Mouse (Mus musculus) midbrain, embryonic 15.5 days (tissue): ENCODE measurements around the gene Nin. TPM values are rescaled to one million over a fixed set of nuclear protein-coding genes. Genes with fewer than 3 reads are reported as not detected.
A peak's percentile ranks its signal among the peaks of the same experiment; 100 is the strongest.

Experiments used
- ATAC-seq: fragments of 200-750 bp; cut with Nextera tagmentation; replicated peaks from 2 replicates; pipeline ENCODE4 v1.8.0; 2017; ENCODE audit warnings: moderate TSS enrichment
- H3K27ac ChIP-seq: fragments of 300-500 bp; sonication (generic); 2 replicates; pipeline ENCODE4 v1.5.1; 2015; ENCODE audit warnings: mild to moderate bottlenecking, inconsistent platforms
- H3K27me3 ChIP-seq: fragments of 300-500 bp; sonication (generic); replicated peaks from 2 replicates; pipeline ENCODE4 v1.6.1; 2015; ENCODE audit warnings: inconsistent platforms
- H3K36me3 ChIP-seq: fragments of 300-500 bp; sonication (generic); replicated peaks from 2 replicates; pipeline ENCODE4 v1.6.1; 2015; ENCODE audit warnings: inconsistent platforms
- H3K4me1 ChIP-seq: fragments of 300-500 bp; sonication (generic); 2 replicates; pipeline ENCODE4 v1.6.1; 2015; ENCODE audit warnings: inconsistent platforms
- H3K4me2 ChIP-seq: fragments of 300-500 bp; sonication (generic); 2 replicates; pipeline ENCODE4 v1.6.1; 2015; ENCODE audit warnings: inconsistent platforms, mild to moderate bottlenecking, moderate library complexity
- H3K4me3 ChIP-seq: fragments of 300-500 bp; sonication (generic); 2 replicates; pipeline ENCODE4 v1.5.1; 2015; ENCODE audit warnings: mild to moderate bottlenecking, inconsistent platforms
- H3K9ac ChIP-seq: fragments of 300-500 bp; sonication (generic); 2 replicates; pipeline ENCODE4 v1.6.1; 2015; ENCODE audit warnings: mild to moderate bottlenecking, inconsistent platforms
- H3K9me3 ChIP-seq: fragments of 300-500 bp; sonication (generic); 2 replicates; pipeline ENCODE4 v1.6.1; 2016; ENCODE audit warnings: inconsistent platforms
- WGBS: fragments of 180-500 bp; shearing (Covaris S2); methylation state at CpG from one replicate; pipeline ENCODE4 v1.1.7; 2015; ENCODE audit warnings: mixed read lengths; 5-methylcytosine and 5-hydroxymethylcytosine counted together
- polyA plus RNA-seq: library from polyadenylated mRNA; unstranded; fragments of >200 nt; fragmentation: Nextera tagmentation; extraction: Ambion mirVana; gene quantifications from 2 replicates; pipeline ENCODE4 v1.2.1, GENCODE M21; 2015

Nin gene
- polyA plus RNA-seq, 1 experiment from 2014 or later = 15.9 TPM

- peak; percentile 79 for ATAC-seq
- WGBS = under 1% methylated on average over 34 of the region's 36 CpGs
Observed at GRCm38 (mm10) chr12:69986241-69986762, 127.2 kb downstream of the Nin start.

GRCm38 (mm10) chr12:69985546-69985945 lies 128.0 kb downstream of the Nin start:
- 31% methylated on average over 4 of the region's 4 CpGs for WGBS
- Histone ChIP-seq H3K4me1 (peaks cover 16% of the 10 kb centered on the region), H3K9ac (peak overlapping the region; percentile 22; the same call in 1 of the 2 replicates), H3K9me3 (no peaks in the 10 kb centered on the region), H3K4me2 (peak overlapping the region; percentile 74), H3K4me3 (peak overlapping the region; percentile 84), H3K36me3 (peaks cover 4% of the 10 kb centered on the region; the same call in 1 of the 2 replicates), H3K27ac (no peak overlapping the region), H3K27me3 (no peaks in the 10 kb centered on the region)
- ATAC-seq = no peak

More at GRCm38 (mm10) chr12:69986241-69986762, 127.2 kb downstream of the Nin start:
- Histone ChIP-seq H3K9ac (peak overlapping the region; percentile 81), H3K4me2 (peak overlapping the region; percentile 74), H3K9me3 (no peaks in the 10 kb centered on the region), H3K4me1 (peaks cover 16% of the 10 kb centered on the region), H3K27me3 (no peaks in the 10 kb centered on the region), H3K36me3 (peaks cover 4% of the 10 kb centered on the region; the same call in 1 of the 2 replicates), H3K4me3 (peak overlapping the region; percentile 84), H3K27ac (peak overlapping the region; percentile 84)

- Histone ChIP-seq H3K9me3 (no peaks in the 10 kb centered on the region), H3K27ac (no peak overlapping the region), H3K27me3 (no peaks in the 10 kb centered on the region), H3K36me3 (peaks cover 4% of the 10 kb centered on the region; the same call in 1 of the 2 replicates), H3K4me2 (no peak overlapping the region), H3K4me1 (peaks cover 15% of the 10 kb centered on the region), H3K4me3 (no peak overlapping the region), H3K9ac (no peak overlapping the region)
- no peak for ATAC-seq
- WGBS = 72% methylated on average over 5 of the region's 5 CpGs
Observed at GRCm38 (mm10) chr12:69982874-69983273, 130.6 kb downstream of the Nin start.

GRCm38 (mm10) chr12:69977376-69977998 lies 136.0 kb downstream of the Nin start:
- Histone ChIP-seq H3K4me2 (no peak overlapping the region), H3K9ac (no peak overlapping the region), H3K36me3 (no peaks in the 10 kb centered on the region), H3K9me3 (no peaks in the 10 kb centered on the region), H3K4me3 (no peak overlapping the region), H3K4me1 (peaks cover 3% of the 10 kb centered on the region; the same call in 1 of the 2 replicates), H3K27ac (no peak overlapping the region), H3K27me3 (no peaks in the 10 kb centered on the region)
- no peak for ATAC-seq
- 73% methylated on average over 9 of the region's 9 CpGs for WGBS

GRCm38 (mm10) chr12:69976688-69977087 lies 136.8 kb downstream of the Nin start:
- Histone ChIP-seq H3K4me3 (no peak overlapping the region), H3K4me1 (peaks cover 3% of the 10 kb centered on the region; the same call in 1 of the 2 replicates), H3K27ac (no peak overlapping the region), H3K36me3 (0 out of 2 replicates have a peak, but pooled peaks cover 3% of the 10 kb centered on the region), H3K9me3 (no peaks in the 10 kb centered on the region), H3K4me2 (no peak overlapping the region), H3K9ac (no peak overlapping the region), H3K27me3 (no peaks in the 10 kb centered on the region)
- ATAC-seq = no peak
- WGBS = 89% methylated on average over 6 of the region's 6 CpGs

GRCm38 (mm10) chr12:69973666-69974065 lies 139.9 kb downstream of the Nin start:
- Histone ChIP-seq H3K36me3 (peaks cover 6% of the 10 kb centered on the region; the same call in 1 of the 2 replicates), H3K27me3 (no peaks in the 10 kb centered on the region), H3K9me3 (no peaks in the 10 kb centered on the region), H3K4me1 (peaks cover 3% of the 10 kb centered on the region; the same call in 1 of the 2 replicates), H3K4me3 (no peak overlapping the region), H3K27ac (no peak overlapping the region), H3K4me2 (no peak overlapping the region), H3K9ac (no peak overlapping the region)
- ATAC-seq = no peak

GRCm38 (mm10) chr12:69968154-69968553 lies 145.4 kb downstream of the Nin start:
- H3K9ac ChIP-seq = no peak overlapping the region
- WGBS = 71% methylated on average over 5 of the region's 5 CpGs
- no peak for ATAC-seq
- H3K9me3 ChIP-seq = no peaks in the 10 kb centered on the region
- no peaks in the 10 kb centered on the region for H3K27me3 ChIP-seq
- H3K4me1 ChIP-seq = no peaks in the 10 kb centered on the region
- peaks cover 17% of the 10 kb centered on the region for H3K36me3 ChIP-seq
- no peak overlapping the region for H3K27ac ChIP-seq
- H3K4me2 ChIP-seq = no peak overlapping the region
- H3K4me3 ChIP-seq = no peak overlapping the region

DNA sequence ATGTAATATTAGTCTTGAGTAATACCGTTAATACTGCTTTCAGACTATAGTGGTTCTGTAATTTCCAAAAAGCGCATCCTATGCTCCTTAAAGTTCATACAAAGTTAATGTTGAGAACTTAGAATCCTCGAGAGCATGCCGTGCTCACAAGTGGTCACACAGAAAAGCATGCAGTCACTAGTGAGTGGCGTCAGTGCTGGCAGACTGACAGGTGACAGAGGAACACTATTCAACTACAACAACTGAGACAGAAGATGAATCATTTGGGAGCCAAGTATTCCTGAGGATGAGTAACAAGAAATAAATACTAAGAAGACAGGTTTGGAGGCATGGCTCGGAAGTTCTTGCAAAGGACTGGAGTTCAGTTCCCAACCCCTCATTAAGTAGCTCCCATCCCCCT lies 146.4 kb downstream of the Nin start:
- H3K4me2 ChIP-seq = no peak overlapping the region
- no peak for ATAC-seq
- no peaks in the 10 kb centered on the region for H3K4me1 ChIP-seq
- no peaks in the 10 kb centered on the region for H3K27me3 ChIP-seq
- WGBS = 91% methylated on average over 6 of the region's 6 CpGs
- peaks cover 23% of the 10 kb centered on the region for H3K36me3 ChIP-seq
- H3K27ac ChIP-seq = no peak overlapping the region
- no peak overlapping the region for H3K9ac ChIP-seq
- no peaks in the 10 kb centered on the region for H3K9me3 ChIP-seq
- H3K4me3 ChIP-seq = no peak overlapping the region

DNA sequence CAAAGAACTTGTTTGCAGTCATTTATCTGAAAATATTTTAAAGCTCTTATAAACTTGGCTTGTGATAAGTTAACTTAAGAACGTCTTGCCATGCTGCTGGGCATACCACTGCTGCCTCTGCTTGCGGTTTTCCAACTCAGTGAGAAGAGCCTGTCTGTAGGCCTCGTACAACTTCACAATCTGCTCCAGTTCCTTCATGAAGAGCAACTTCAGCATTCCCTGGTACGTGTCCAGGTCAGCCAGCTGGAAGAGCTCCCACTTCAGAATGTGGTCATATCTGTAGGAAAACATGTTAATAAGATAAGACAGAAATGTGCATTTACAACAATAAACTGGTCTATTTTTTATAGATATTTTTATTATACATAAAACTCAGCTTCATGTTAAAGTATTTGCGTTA lies 147.4 kb downstream of the Nin start:
- peaks cover 30% of the 10 kb centered on the region for H3K36me3 ChIP-seq
- H3K4me2 ChIP-seq = no peak overlapping the region
- no peaks in the 10 kb centered on the region for H3K27me3 ChIP-seq
- no peak overlapping the region for H3K4me3 ChIP-seq
- H3K9me3 ChIP-seq = no peaks in the 10 kb centered on the region
- WGBS = 91% methylated on average over 5 of the region's 5 CpGs
- no peak for ATAC-seq
- H3K9ac ChIP-seq = no peak overlapping the region
- no peaks in the 10 kb centered on the region for H3K4me1 ChIP-seq
- H3K27ac ChIP-seq = no peak overlapping the region

DNA sequence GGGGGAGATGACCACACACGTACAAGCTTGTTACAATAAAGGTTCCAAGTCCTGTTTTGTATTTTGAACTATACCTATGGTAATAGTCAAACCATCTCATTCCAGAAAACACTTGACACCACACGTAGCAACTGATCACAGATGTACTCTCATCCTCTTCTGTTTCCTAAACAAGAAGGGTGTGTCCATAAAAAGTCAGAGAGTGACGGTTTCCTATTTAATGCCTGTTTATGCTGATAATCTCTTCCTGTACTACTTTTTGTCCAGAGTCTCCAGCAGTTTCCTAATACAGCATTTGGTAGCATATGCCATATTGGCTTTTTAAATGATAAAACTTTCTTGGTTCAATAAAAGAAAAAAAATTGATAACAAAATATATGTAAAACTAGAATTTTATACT lies 147.9 kb downstream of the Nin start:
- Histone ChIP-seq H3K4me1 (no peaks in the 10 kb centered on the region), H3K4me3 (no peak overlapping the region), H3K9me3 (no peaks in the 10 kb centered on the region), H3K36me3 (peaks cover 33% of the 10 kb centered on the region), H3K27ac (no peak overlapping the region), H3K4me2 (no peak overlapping the region), H3K27me3 (no peaks in the 10 kb centered on the region), H3K9ac (no peak overlapping the region)
- 85% methylated on average over 3 of the region's 3 CpGs for WGBS
- no peak for ATAC-seq

- Histone ChIP-seq H3K27ac (no peak overlapping the region), H3K9me3 (no peaks in the 10 kb centered on the region), H3K4me2 (no peak overlapping the region), H3K4me1 (no peaks in the 10 kb centered on the region), H3K36me3 (peaks cover 41% of the 10 kb centered on the region), H3K4me3 (no peak overlapping the region), H3K27me3 (no peaks in the 10 kb centered on the region), H3K9ac (no peak overlapping the region)
- WGBS = 92% methylated on average over 6 of the region's 6 CpGs
- no peak for ATAC-seq
Observed at GRCm38 (mm10) chr12:69963141-69963540, 150.4 kb downstream of the Nin start.

DNA sequence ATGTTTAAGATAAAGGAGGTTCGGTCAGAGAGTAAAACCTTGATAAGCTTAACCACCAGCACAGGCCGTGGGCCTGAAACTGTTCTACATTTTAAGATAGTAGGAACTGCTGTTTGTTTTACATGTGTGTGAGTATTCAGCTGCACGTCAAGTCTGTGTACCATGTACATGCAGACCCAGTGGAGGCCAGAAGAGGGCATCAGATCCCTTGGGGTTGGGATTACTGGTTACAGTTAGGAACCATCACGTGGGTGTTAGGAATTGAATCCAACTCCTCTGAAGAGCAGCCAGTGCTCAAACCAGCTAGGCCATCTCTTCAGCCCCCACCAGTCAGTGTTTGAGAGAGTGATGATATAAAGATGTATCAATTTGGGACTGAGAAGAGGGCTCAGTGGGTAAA lies 151.0 kb downstream of the Nin start:
- H3K9ac ChIP-seq = no peak overlapping the region
- WGBS = 66% methylated on average over 4 of the region's 4 CpGs
- no peak overlapping the region for H3K4me3 ChIP-seq
- no peak overlapping the region for H3K4me2 ChIP-seq
- H3K36me3 ChIP-seq = peaks cover 37% of the 10 kb centered on the region
- H3K9me3 ChIP-seq = no peaks in the 10 kb centered on the region
- no peak for ATAC-seq
- H3K27ac ChIP-seq = no peak overlapping the region
- no peaks in the 10 kb centered on the region for H3K27me3 ChIP-seq
- H3K4me1 ChIP-seq = no peaks in the 10 kb centered on the region
